Mouse (Mus musculus) heart, adult 2 months (tissue): ENCODE measurements around the gene Unc13a.

ENCODE experiments used
- CTCF ChIP-seq: fragments of 200-600 bp; IDR thresholded peaks from 2 replicates; pipeline ENCODE4 v1.8.1; 2022; ENCODE audit warnings: antibody characterized with exemption, mild to moderate bottlenecking, moderate library complexity
- EP300 ChIP-seq: fragments of 200-500 bp; IDR thresholded peaks from 2 replicates; pipeline ENCODE4 v1.6.1; 2011; ENCODE audit warnings: low read depth, low read length, control low read depth; ENCODE audit not compliant: insufficient read depth
- POLR2A ChIP-seq: fragments of 200-500 bp; IDR thresholded peaks from 2 replicates; pipeline ENCODE4 v1.6.1; 2011; ENCODE audit warnings: mild to moderate bottlenecking, low read depth, low read length, control low read depth; ENCODE audit not compliant: insufficient read depth

DNA sequence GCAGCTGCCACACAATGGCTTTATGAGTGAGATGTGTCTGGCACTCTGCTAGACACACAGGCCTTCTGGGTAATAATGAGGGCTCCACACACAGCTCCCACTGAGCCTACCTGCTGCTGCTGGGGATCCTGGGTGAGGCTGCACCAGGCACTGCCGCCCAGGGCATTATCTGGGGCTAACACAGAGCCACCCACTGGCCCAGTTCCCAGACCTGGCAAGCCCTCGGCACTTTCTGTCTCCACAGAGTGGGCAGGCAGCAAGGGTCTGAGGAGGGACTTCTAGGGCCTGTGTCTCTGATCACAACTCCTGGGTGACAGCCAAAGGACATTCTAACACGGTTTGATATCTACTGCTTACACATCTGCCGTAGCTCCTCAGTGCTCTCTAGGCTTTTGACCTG, 47.7 kb upstream of the Unc13a start:
- TF ChIP-seq CTCF (no peak), POLR2A (no peak), EP300 (no peak)
